Mouse (Mus musculus) frontal cortex, adult 2 months (tissue): ENCODE results near the gene Anp32a. TPM values are rescaled to one million over a fixed set of nuclear protein-coding genes. Genes with fewer than 3 reads are reported as not detected.

Experiments
- DNase-seq, 2 experiments: peaks; one replicate each; pipeline ENCODE4 v3.0.0; 2022; ENCODE audit warnings: low spot score in 1 of 2; ENCODE audit errors: extremely low spot score in 1 of 2
- polyA plus RNA-seq: library from polyadenylated mRNA; depleted of rRNA; stranded (reverse); fragments of >200 nt; gene quantifications from 2 replicates; pipeline ENCODE4 v1.2.3, GENCODE M21; 2012; rRNA removed

Gene Anp32a
- polyA plus RNA-seq, 1 experiment: 638 TPM

DNA sequence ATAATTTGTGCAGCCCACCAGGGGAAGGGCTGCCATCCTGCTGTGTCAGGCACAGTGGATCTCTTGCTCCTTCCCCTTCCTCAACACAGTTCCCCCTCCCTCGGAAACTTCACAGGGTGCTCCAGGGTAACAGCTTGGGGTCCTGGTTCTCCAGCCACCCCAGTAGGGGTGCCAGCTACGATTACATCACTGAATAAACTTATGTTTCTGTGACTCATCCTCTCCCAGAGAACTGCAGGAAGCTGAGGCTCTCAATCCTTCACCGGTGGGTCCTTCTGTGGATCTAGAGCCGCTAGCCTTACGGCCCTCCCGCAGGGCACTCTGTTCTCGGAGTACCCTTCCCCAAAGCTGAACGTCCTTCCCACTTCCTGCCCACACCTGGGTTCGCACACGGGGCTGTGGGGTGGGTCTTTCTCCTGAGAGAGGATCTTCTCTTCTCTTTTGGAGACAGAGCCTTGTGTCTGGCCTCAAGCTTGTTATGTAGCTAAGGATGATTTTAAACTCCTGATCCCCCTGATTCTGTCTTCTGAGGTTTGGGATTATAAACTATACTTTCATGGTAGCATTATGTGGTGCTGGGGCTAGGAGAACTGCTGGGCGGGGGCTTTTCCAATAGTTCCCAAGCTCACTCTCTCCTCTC lies 59.6 kb downstream of the Anp32a start:
- DNase-seq: no peak

DNA sequence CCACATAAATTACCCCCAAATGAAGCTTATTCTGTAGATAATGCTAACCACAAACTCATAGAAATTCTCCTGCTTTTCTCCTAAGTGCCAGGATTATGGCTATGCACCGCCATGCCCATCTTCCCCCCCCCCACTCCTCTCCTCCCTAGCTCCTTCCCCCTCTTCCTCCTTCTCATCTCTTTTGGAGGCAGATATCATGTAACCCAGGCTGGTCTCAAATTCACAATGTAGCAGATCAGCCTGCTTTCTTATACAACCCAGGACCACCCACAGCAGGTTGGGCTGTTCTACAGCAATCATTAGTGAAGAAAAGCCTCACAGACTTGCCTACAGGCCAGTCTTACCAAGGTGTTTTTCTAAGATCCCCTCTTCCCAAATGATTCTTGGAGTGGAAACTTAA lies 60.5 kb downstream of the Anp32a start:
- no peak for DNase-seq

DNA sequence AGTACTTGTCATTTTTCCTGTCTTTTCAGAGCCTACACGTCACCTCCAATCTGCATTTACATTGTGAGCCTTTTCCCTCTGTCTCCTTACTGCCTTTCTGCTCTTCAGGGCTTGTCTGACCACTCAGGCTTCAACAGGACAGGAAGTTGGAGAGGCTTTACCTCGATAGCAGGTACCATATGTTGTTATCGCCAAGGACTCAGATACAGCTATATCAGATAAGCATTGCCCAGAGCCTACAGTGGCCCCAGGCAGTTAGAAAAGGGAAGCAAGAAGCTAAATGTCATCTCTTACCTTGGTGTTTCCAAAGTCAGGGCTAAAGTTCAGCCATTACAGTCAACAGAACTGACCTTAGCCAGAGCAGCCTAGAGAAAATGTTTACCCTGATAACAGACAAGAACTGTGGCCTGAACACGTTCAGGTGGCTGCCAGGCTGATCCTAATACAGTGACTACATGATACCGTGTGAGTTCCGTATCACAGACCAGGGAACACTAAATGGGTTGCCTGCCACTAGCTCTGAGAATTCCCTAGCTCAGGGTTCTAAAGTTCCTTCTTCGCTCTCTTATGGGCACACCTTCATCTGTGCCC lies 65.4 kb downstream of the Anp32a start:
- DNase-seq: no peak

DNA sequence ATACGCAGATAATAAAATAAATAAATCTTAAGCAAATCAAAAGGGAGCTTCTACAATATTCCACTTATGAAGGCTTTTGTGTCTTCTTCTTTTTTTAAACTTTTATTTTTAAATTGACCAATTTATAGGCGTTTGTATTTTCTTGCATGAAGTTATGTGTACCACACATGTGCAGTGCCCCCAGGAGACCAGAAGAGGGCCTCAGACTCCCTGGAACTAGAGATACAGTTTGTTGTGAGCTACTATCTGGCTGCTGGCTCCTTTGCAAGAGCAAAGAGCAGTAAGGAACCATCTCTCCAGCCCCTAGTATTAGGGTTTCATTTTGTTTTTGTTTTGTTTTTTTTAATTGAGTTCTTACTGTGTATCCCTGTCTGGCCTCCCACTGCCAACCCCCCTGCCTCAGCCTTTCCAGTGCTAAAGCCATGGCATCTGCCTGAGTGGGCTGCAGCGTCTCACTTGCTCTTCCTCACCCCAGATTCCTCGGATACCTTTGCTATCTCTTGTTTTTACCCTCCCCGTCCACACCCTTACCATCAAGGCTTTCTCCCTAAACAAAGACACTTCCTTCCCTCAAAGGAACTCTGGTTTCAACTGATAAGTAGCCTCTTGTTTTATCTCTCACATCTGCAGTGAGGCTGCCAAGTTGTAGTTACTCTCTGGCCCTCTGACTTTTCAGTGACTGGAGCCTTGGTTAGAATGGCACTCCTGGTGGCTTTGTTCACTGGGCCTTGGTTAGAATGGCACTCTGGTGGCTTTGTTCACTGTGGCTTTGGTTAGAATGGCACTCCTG lies 66.5 kb downstream of the Anp32a start:
- DNase-seq: no peak

DNA sequence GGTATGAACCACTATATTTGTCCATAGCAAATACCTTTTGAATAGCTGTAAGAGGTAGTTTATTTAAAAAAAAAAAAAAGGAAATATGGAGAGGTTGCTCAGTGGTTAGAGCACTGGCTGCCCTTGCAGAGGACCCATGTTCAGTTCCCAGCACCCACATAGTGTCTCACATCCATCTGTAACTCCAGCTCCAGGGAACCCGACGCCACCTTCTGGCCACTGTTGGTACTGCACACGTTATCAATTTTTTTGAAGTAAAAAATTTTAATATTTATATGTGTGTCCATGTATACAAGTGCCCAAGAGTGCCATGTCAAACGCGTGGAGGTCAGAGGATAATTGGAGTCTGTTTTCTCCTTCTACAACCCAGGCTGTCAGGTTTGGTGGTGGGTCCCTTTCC lies 77.6 kb downstream of the Anp32a start:
- DNase-seq: no peak

DNA sequence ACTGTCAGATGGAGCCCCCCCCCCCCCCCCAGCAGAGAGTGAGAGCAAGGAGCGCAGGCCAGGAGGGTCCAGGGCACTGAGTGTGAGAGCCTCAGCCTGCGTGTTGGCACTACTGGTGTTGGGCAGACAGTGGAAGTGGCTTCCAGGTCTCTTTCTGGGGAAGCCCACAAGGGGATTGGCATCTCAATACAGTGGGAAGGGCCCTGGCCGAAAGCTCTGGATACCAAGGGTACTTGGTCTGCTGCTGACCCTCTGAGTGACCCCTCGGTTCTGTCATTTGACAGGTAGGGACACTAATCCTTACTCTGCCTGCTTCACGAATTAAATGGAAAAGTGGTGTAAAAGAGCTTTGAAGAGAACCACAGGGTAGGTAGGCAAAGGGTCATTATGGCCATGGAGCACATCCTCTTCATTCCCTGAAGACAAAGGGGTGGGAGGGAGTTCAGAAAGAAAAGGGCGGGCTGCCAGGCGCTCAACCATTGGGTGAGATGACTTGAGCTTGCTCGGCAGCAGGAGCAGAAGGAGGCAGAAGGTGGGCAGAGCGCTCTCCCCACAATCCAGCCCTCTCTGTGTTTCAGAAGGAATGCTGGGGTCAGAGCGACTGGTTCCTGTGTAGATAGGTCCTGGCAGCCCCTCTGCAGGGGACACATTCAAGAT lies 79.3 kb downstream of the Anp32a start:
- no peak for DNase-seq

DNA sequence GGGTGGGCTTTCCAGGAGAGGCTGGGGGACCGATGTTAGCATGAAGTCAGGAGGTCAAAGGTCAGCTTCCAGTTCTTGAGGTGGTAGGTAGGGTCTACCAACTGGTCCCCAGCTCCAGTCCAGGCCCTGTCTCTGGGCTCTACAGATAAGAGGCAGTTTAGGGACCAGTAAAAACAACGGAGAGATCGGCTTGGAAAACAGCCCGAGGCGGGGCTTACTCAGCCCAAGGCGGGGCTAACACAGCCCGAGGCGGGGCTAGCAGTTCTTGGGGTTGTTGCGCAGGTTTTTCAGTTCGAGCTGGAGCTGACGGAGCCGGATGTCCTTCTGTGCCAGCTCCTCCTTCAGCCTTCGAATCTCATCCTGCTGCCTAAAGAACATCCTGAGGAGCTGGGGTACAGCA lies 79.9 kb downstream of the Anp32a start:
- peak in 1 of 2 experiments; percentile 64 for DNase-seq

DNA sequence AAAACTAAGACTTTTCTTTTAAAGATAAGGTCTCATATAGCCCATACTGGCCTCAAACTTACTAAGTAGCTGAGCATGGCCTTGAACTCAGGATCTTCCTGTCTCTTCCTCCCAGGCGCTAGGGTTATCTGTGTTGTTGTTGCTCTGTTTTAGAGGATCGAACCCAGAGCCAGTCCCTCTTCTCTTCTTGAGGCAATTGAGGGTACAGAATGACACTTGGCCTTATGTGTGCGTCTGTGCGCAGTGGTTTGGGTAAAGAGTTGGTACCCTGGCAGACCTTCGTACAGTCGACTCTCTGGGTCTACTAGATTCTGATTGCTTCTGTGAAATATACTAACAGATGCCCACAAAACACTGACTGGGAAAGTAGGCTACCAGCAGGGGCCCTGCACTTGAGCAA lies 80.8 kb downstream of the Anp32a start:
- no peak for DNase-seq

DNA sequence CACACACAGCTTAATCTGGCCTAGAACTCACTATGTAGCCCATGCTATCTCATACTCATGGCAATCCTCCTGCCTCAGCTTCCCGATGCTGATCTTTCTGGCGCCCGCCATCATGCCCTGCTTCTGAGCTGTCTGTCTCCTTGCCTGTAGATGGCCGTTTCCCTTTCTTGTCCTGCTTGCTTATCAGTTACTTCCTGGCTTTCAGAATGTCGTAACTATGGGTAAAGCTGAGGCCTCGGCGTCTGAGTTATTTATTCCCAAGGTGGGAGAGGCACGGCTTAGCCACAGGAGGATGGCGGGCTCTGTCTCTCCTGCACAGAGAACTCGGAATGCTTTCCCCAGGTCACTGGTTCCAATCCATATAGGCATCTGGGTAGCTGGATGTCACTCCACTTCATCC lies 81.8 kb downstream of the Anp32a start:
- no peak for DNase-seq

DNA sequence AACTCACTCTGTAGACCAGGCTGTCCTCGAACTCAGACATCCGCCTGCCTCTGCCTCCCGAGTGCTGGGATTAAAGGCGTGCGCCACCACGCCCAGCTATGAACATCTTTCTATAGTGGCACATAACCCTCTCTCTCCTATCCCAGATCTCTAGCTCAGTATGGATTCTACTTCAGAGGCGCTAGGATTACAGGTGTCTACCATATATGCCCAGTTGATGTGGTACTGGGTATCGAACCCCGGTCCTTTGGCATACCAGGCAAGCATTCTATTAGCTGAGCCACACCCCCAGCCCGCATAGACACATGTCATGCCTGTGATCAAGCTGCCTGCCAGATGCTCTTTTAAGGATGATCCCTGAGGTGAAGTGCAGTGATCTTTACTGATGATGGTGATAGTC lies 82.8 kb downstream of the Anp32a start:
- no peak for DNase-seq

DNA sequence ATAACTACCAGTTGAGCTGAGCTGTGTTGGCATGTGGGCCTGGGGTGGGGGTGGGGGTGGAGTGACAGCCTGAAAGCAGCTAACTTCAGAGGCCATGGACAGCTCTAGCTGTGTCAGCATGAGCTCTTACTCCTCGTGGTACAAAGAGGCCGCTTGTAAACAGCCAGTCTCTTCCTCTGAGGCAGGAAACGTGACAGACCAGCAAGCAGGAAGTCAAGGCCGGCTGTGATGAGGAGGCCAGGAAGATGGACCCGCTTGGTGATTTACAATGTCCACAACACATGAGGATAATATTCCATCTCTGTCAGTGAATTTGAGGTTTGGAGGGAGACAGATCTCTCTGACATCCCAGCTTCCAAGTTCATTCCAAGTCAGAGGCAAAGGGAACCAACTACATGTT lies 84.2 kb downstream of the Anp32a start:
- no peak for DNase-seq

DNA sequence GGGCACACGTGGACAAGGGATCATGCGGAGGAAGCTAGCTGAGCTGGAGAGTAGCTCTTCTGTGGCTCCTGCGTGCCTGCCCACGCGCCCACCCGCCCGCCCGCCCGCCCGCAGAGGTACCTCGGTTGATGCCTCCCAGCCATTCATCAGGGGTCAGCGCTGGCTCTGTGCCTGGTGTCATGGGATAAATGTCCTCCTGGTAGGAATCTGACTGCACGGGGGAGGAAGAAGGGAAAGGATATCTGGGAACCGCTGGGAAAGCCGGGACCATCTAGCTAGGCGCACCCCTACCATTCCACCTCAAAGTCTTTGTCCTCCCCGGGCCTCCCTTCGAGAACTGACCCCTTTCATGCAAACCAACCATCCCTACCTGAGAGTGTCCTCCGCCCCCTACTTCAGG lies 84.9 kb downstream of the Anp32a start:
- no peak for DNase-seq

DNA sequence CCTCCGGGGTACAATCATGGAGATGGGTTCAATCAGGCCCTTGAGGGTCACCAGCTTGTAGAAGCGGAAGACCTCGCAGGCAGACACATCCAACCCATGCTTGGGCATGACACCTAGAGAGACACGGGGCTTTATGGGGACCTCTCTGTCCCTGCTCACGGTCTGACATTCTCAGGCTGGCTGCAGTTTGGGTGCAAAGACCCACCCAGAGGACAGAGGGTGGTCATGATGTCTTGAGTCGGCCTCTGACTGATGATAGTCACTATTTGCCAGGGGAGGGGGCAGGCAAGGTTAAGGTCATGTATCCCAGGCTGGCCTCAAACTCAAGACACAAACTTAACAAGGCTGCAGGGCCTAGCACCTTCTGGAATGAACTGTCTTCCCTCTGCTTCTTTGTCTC lies 85.4 kb downstream of the Anp32a start:
- no peak for DNase-seq

DNA sequence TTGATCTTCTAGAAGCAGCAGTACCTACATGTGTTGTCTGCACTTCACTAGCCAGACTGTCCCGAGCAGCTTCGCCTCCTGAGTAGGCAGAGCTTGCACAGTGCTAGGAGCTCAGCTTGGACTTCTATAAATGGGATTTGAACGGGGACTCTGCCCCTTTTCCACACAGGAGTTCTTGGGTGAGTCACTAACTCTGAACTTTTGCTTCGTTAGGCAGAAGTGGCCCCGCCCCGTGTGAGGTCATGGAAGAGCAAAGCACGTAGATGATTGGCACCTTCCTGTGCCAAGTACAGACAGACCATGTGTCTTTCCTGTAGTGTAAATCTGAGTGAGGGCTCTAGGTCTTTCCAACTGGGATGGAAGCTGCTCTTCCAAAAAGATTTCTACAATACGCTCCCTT lies 85.9 kb downstream of the Anp32a start:
- no peak for DNase-seq

Other genes starting within 250 kb of the Anp32a start
- 15.2 and 15.7 TPM in 2 replicates for gene Glce, start 218.6 kb upstream of the Anp32a start, polyA plus RNA-seq
- gene Spesp1, start 59.1 kb upstream of the Anp32a start, polyA plus RNA-seq: 0.04 TPM in 1 of 2 replicates, not detected in the other
- gene Coro2b, start 195.8 kb downstream of the Anp32a start, polyA plus RNA-seq: 97.7 and 104 TPM in 2 replicates